Mouse (Mus musculus): ENCODE results near the gene Sdr39u1. TPM values are rescaled to one million over a fixed set of nuclear protein-coding genes. Genes with fewer than 3 reads are reported as not detected.

The Sdr39u1 gene
- polyA plus RNA-seq, 1 experiment from 2014 or later: 51.0 TPM

- no peak overlapping the region for H3K27ac ChIP-seq
- no peaks in the 10 kb centered on the region for H3K27me3 ChIP-seq
- ATAC-seq (ENCODE audit: low FRiP score): no peak
- H3K36me3 ChIP-seq (replicated peaks): peaks cover 83% of the 10 kb centered on the region
- WGBS: 40% methylated on average over 4 of the region's 4 CpGs
- no peak overlapping the region for H3K4me3 ChIP-seq (replicated peaks)
- H3K9me3 ChIP-seq: no peaks in the 10 kb centered on the region
- H3K4me1 ChIP-seq: peaks cover 9% of the 10 kb centered on the region
- no peak overlapping the region for H3K4me2 ChIP-seq
- no peak overlapping the region for H3K9ac ChIP-seq
These were observed 33.1 kb downstream of the Sdr39u1 start for GRCm38 (mm10) chr14:55866962-55867361.

- H3K4me1 ChIP-seq: peaks cover 20% of the 10 kb centered on the region
- H3K27ac ChIP-seq: 0 out of 2 replicates have a peak overlapping the region, but pooled peaks have one; percentile 8
- peaks cover 54% of the 10 kb centered on the region for H3K36me3 ChIP-seq (replicated peaks)
- H3K9ac ChIP-seq: no peak overlapping the region
- no peaks in the 10 kb centered on the region for H3K27me3 ChIP-seq
- 29% methylated on average over 7 of the region's 7 CpGs for WGBS
- no peak overlapping the region for H3K4me2 ChIP-seq
- ATAC-seq (ENCODE audit: low FRiP score): peak; percentile 64; the same call in 1 of the 2 replicates
- H3K9me3 ChIP-seq: no peaks in the 10 kb centered on the region
- no peak overlapping the region for H3K4me3 ChIP-seq (replicated peaks)
These were observed 36.3 kb downstream of the Sdr39u1 start for GRCm38 (mm10) chr14:55863773-55864172.

DNA sequence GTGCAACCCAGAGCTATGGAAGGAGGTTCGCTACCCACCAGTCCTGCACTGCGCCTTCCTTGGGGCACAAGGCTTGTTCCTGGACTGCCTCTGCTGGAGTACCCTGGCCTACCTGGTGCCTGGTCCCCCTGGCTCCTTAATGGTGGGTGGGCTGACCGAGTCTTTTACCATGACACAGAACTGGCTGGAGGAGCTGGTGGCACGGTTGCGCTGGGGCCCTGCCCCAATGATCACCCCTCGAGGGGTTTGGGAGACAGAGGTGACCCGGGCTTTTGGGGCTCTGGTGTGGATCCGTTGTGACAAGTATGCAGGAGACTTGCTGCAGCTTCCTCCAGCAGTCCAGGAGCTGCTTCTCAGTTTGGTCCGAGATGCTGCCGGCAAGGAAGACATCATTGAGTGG, 37.1 kb downstream of the Sdr39u1 start:
- H3K9ac ChIP-seq: no peak overlapping the region
- H3K27ac ChIP-seq: 0 out of 2 replicates have a peak overlapping the region, but pooled peaks have one; percentile 8
- WGBS: 89% methylated on average over 10 of the region's 10 CpGs
- H3K4me2 ChIP-seq: no peak overlapping the region
- H3K27me3 ChIP-seq: no peaks in the 10 kb centered on the region
- H3K4me3 ChIP-seq (replicated peaks): no peak overlapping the region
- no peaks in the 10 kb centered on the region for H3K9me3 ChIP-seq
- peaks cover 21% of the 10 kb centered on the region for H3K4me1 ChIP-seq
- ATAC-seq (ENCODE audit: low FRiP score): no peak
- H3K36me3 ChIP-seq (replicated peaks): peaks cover 47% of the 10 kb centered on the region

GRCm38 (mm10) chr14:55862186-55862585, 37.9 kb downstream of the Sdr39u1 start:
- no peak for ATAC-seq (ENCODE audit: low FRiP score)
- no peaks in the 10 kb centered on the region for H3K9me3 ChIP-seq
- H3K4me2 ChIP-seq: no peak overlapping the region
- WGBS: 80% methylated on average over 6 of the region's 6 CpGs
- no peak overlapping the region for H3K4me3 ChIP-seq (replicated peaks)
- no peaks in the 10 kb centered on the region for H3K27me3 ChIP-seq
- H3K36me3 ChIP-seq (replicated peaks): peaks cover 49% of the 10 kb centered on the region
- H3K27ac ChIP-seq: no peak overlapping the region
- H3K9ac ChIP-seq: no peak overlapping the region
- H3K4me1 ChIP-seq: peaks cover 27% of the 10 kb centered on the region

DNA sequence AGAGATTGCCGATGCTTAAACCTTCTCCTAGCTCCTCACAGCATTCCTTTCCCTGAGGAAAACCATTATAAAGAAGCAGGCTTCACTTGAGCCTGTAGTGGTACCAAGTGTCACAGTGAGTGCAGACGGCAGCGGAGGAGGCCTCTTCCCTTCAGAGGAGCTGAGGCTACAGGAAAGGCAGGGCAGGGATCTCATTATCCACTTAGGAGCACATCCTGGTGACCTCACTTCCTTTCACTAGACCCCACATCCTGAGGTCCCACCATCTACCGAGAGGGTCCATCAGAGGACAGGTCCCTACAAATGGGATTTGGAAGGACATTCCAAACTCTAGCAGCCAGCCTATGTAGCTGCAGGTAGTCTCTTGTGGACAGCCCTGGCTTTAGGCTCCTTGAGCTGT, 42.5 kb downstream of the Sdr39u1 start:
- Histone ChIP-seq H3K4me3 (replicated peaks) (no peak overlapping the region), H3K27me3 (no peaks in the 10 kb centered on the region), H3K27ac (no peak overlapping the region), H3K36me3 (replicated peaks) (peaks cover 9% of the 10 kb centered on the region; the same call in 1 of the 2 replicates), H3K4me2 (peak overlapping the region; percentile 10; the same call in 1 of the 2 replicates), H3K9ac (no peak overlapping the region; the same call in 1 of the 2 replicates), H3K9me3 (no peaks in the 10 kb centered on the region), H3K4me1 (peaks cover 57% of the 10 kb centered on the region)
- no peak for ATAC-seq (ENCODE audit: low FRiP score)
- WGBS: 74% methylated on average over 4 of the region's 4 CpGs

DNA sequence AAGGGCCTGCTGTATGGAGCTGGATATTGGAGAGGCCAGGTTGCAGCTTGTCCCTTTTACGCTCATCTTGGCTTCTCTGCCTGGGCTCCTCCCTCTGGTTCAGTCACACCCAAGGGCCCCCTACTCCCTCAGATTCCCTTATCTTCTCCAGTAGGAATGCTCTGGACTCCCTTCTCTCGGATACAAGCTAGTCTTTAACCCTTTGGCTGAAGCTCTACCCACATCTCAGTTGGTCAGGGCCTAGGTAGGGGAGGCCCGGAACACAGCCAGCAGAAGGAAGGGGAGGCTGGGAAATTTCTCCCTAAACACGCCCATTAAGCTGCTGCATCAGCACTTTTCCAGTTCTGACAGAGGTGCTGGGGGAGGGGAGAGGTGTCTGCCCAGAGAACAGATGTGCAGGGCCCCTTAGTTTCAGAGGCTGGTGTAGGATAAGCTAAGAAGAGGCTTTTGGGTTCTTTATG, 45.0 kb downstream of the Sdr39u1 start:
- peaks cover 48% of the 10 kb centered on the region for H3K4me1 ChIP-seq
- ATAC-seq (ENCODE audit: low FRiP score): peak; percentile 12; the same call in 1 of the 2 replicates
- H3K9ac ChIP-seq: peak overlapping the region; percentile 84
- H3K4me3 ChIP-seq (replicated peaks): peak overlapping the region; percentile 65
- H3K9me3 ChIP-seq: no peaks in the 10 kb centered on the region
- H3K27me3 ChIP-seq: no peaks in the 10 kb centered on the region
- H3K36me3 ChIP-seq (replicated peaks): peaks cover 9% of the 10 kb centered on the region; the same call in 1 of the 2 replicates
- H3K4me2 ChIP-seq: peak overlapping the region; percentile 85
- H3K27ac ChIP-seq: peak overlapping the region; percentile 94
- 2% methylated on average over 4 of the region's 4 CpGs for WGBS

DNA sequence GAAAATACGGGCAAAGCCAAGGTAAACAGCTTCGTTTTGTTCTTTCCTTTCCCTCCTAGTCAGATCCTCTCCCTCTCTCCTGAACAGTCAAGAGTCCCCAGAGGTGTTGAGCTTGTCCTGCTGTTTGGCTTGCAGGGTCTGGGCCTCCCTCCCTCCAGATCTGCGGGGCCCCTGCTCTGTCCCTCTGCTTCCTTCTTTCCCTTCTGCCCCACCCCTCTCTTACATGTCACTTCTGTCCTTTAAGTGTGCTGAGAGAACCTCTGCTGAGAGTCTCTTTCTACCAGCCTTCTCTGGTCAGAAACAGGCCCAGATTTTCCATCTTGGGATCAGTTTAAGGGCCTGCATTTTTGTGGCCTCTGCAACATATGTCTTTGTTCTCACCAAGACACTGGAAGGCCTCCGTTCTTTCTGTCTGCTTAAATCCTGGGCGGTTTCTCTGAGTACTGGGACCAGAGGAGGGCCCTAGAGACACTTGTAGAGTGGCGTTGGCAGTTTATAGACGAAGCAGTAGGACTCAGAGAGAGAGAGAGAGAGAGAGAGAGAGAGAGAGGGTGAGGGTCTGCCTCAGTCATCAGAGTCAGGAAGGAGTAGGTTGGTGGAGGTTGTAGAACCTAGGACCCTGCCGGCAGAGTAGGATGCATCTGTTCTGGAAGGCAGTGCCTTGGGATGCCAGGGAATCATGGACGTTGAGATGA, 45.5 kb downstream of the Sdr39u1 start:
- H3K4me1 ChIP-seq: peaks cover 48% of the 10 kb centered on the region
- WGBS: 0% methylated on average over 9 of the region's 9 CpGs

GRCm38 (mm10) chr14:55853621-55854285, 46.3 kb downstream of the Sdr39u1 start, which contains the start of gene Nynrin:
Gene Nynrin, plus strand, starts transcription at chr14:55854010.
- peaks cover 48% of the 10 kb centered on the region for H3K4me1 ChIP-seq
- H3K27ac ChIP-seq: peak within 1 kb of the TSS; percentile 94
- ATAC-seq (ENCODE audit: low FRiP score): peak; percentile 86
- H3K36me3 ChIP-seq (replicated peaks): peaks cover 6% of the 10 kb centered on the region; the same call in 1 of the 2 replicates
- peak within 1 kb of the TSS; percentile 85 for H3K4me2 ChIP-seq
- 1% methylated on average over 25 of the region's 33 CpGs for WGBS
- peak within 1 kb of the TSS; percentile 65 for H3K4me3 ChIP-seq (replicated peaks)
- no peaks in the 10 kb centered on the region for H3K9me3 ChIP-seq
- H3K27me3 ChIP-seq: no peaks in the 10 kb centered on the region
- H3K9ac ChIP-seq: peak within 1 kb of the TSS; percentile 84

More for the DNA sequence above, 45.5 kb downstream of the Sdr39u1 start:
- peak overlapping the region; percentile 84 for H3K9ac ChIP-seq
- peak; percentile 15; the same call in 1 of the 2 replicates for ATAC-seq (ENCODE audit: low FRiP score)
- H3K36me3 ChIP-seq (replicated peaks): peaks cover 9% of the 10 kb centered on the region; the same call in 1 of the 2 replicates
- peak overlapping the region; percentile 94 for H3K27ac ChIP-seq
- H3K4me2 ChIP-seq: peak overlapping the region; percentile 85
- peak overlapping the region; percentile 65 for H3K4me3 ChIP-seq (replicated peaks)
- H3K27me3 ChIP-seq: no peaks in the 10 kb centered on the region
- H3K9me3 ChIP-seq: no peaks in the 10 kb centered on the region

GRCm38 (mm10) chr14:55852646-55853551, 47.2 kb downstream of the Sdr39u1 start:
- whole genome bisulfite sequencing: 3% methylated on average over 11 of the region's 11 CpGs
- H3K4me1 ChIP-seq: peaks cover 46% of the 10 kb centered on the region
- H3K36me3 ChIP-seq (replicated peaks): peaks cover 5% of the 10 kb centered on the region; the same call in 1 of the 2 replicates
- peak overlapping the region; percentile 65 for H3K4me3 ChIP-seq (replicated peaks)
- peak overlapping the region; percentile 84 for H3K9ac ChIP-seq
- peak; percentile 79 for ATAC-seq (ENCODE audit: low FRiP score)
- no peaks in the 10 kb centered on the region for H3K9me3 ChIP-seq
- no peaks in the 10 kb centered on the region for H3K27me3 ChIP-seq
- H3K27ac ChIP-seq: peak overlapping the region; percentile 94
- H3K4me2 ChIP-seq: peak overlapping the region; percentile 85

DNA sequence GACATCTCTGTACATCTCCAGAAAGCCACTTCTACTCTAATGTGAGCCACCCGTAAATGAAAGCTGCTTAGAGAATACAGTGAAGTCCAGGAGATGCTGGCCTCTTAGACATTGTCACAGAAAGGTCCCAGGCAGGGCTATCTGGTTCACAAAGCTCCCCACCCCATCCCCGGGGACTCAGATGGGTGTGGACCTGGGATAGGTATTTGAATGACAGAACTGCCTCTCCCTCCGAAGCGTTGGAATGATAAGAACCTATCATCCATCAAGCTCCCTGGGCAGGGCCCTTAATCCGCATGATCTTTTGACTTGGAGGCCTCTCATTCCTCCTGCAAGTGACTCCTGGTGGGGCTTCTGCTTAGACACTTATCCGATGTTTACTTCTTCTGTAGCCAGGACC, 49.2 kb downstream of the Sdr39u1 start:
- Histone ChIP-seq H3K4me2 (no peak overlapping the region), H3K4me3 (replicated peaks) (no peak overlapping the region), H3K9ac (no peak overlapping the region), H3K27me3 (no peaks in the 10 kb centered on the region), H3K9me3 (no peaks in the 10 kb centered on the region), H3K27ac (no peak overlapping the region), H3K4me1 (peaks cover 30% of the 10 kb centered on the region), H3K36me3 (replicated peaks) (no peaks in the 10 kb centered on the region)
- no peak for ATAC-seq (ENCODE audit: low FRiP score)
- 74% methylated on average over 6 of the region's 6 CpGs for WGBS
